Mouse (Mus musculus): ENCODE measurements around the gene Rora. TPM values are rescaled to one million over a fixed set of nuclear protein-coding genes. Genes with fewer than 3 reads are reported as not detected.

The Rora gene
- polyA plus RNA-seq, 1 experiment: 5.0 TPM

DNA sequence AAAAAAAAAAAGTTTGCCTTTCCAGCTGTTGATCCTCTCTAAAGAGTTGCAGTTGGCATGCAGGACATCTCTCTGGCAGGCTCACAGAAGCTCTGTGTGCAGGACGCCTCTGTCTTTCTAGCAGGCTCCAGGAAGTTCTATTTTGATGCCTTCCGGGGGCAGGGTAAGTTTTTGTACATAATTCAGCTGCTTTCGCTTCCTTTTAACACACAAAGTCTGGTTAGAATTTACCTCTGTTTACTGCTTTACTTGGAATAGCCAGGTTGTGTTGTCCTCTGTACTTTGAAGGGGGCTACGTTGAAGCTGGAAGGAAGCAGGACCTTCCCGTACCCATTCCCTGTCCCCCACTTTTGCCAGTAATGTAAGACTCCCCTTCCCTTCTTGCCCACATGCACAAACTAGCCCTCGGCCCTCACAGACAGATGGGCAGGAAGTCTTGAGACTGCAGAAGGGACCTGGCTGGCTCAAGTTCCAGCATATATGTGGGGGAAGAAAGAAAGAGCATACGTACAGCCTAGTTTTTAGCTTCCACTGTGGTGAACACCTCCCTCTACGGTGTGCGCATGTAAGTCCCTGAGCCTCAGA lies 231.0 kb downstream of the Rora start:
- Histone ChIP-seq H3K4me1 (ENCODE audit: control insufficient read depth, insufficient read depth, low read length) (no peaks in the 10 kb centered on the region), H3K27ac (ENCODE audit: insufficient read depth, low read depth, low read length) (no peak overlapping the region), H3K4me3 (ENCODE audit: insufficient read depth, low read length) (no peak overlapping the region)
- TF ChIP-seq CTCF (IDR thresholded peaks at IDR 0.05; ENCODE audit: low read depth, low read length) (no peak), POLR2A (IDR thresholded peaks at IDR 0.05; ENCODE audit: borderline replicate concordance, low read depth, low read length) (no peak)

DNA sequence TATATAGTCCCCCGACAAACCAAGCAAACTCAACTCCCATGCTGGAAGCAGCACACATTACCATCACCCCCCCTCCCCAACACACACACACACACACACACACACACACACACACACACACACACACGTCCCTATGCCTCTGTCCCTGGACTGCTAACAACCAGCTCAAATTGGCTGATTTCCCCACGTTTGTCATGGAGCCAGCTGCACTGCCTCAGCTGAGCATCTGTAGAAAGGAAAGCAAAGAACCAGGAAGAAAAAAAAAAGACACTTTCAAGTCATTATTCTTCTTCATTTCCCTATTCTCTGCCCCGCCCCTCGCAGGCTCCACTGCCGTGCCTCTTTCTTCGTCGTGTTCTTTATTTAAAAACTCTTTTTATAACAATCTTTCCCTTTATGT lies 235.1 kb downstream of the Rora start:
- Histone ChIP-seq H3K4me1 (ENCODE audit: control insufficient read depth, insufficient read depth, low read length) (no peaks in the 10 kb centered on the region), H3K27ac (ENCODE audit: insufficient read depth, low read depth, low read length) (no peak overlapping the region), H3K4me3 (ENCODE audit: insufficient read depth, low read length) (no peak overlapping the region)
- TF ChIP-seq CTCF (IDR thresholded peaks at IDR 0.05; ENCODE audit: low read depth, low read length): no peak

DNA sequence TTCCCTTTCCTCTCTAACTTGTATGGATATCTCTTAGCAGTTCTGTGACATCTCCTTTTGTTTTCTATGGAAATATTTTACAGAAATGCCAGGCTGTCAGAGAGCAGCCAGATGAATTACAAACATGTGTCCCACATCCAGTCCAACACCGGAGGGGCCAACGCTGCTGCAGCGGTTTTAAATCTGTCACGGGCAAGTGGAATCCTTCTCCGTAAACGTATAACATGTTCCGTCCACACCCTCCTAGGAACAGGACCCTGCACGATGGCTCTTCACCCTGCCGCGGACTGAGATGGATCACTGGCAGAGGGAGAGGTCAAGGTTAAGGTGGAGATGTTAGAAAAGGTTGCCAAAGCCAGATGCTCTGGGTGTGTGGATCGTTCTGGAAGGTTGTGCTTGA lies 237.8 kb downstream of the Rora start:
- no peak overlapping the region for H3K27ac ChIP-seq (ENCODE audit: insufficient read depth, low read depth, low read length)
- H3K4me1 ChIP-seq (ENCODE audit: control insufficient read depth, insufficient read depth, low read length): no peaks in the 10 kb centered on the region
- no peak for TF ChIP-seq POLR2A (IDR thresholded peaks at IDR 0.05; ENCODE audit: borderline replicate concordance, low read depth, low read length)
- TF ChIP-seq CTCF (IDR thresholded peaks at IDR 0.05; ENCODE audit: low read depth, low read length): no peak
- no peak overlapping the region for H3K4me3 ChIP-seq (ENCODE audit: insufficient read depth, low read length)

DNA sequence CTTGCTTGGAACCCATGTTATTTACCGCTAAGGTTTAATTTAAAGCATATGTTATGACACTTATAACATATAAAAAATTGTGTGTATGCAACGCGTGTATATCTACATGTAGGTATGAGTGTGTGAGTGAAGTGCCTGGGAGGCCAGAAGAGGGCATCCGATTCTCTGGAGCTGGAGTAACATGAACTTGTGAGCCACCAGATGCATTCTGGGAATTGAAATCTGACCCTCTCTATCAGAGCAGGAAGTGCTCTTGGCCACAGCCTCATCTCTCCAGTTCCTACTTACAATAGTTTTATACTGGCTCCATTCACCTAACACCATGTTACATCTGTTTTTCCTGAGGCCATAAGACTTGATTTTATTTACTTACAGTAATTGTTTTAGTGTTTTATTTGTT lies 238.8 kb downstream of the Rora start:
- Histone ChIP-seq H3K4me1 (ENCODE audit: control insufficient read depth, insufficient read depth, low read length) (no peaks in the 10 kb centered on the region), H3K27ac (ENCODE audit: insufficient read depth, low read depth, low read length) (no peak overlapping the region), H3K4me3 (ENCODE audit: insufficient read depth, low read length) (no peak overlapping the region)
- no peak for TF ChIP-seq POLR2A (IDR thresholded peaks at IDR 0.05; ENCODE audit: borderline replicate concordance, low read depth, low read length)
- no peak for TF ChIP-seq CTCF (IDR thresholded peaks at IDR 0.05; ENCODE audit: low read depth, low read length)

DNA sequence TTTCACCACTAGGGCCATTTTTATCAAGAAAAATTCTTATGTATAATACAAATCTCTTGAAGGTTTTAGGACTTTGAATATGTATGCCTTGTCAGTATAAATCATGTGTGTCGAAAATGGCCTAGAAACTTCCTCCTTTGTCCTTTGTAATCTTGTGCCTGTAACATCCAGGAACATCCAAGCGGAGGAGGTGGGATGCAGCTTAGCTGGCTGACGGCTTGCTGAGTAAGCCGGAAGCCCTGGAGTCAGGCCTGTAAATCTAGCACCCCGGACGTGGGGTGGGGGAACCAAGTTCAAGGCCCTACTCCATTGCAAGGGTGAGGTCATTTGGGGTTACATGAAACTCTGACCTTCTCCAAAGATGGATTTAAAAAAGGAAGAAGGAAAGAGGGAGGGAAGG lies 239.3 kb downstream of the Rora start:
- TF ChIP-seq CTCF (IDR thresholded peaks at IDR 0.05; ENCODE audit: low read depth, low read length) (no peak), POLR2A (IDR thresholded peaks at IDR 0.05; ENCODE audit: borderline replicate concordance, low read depth, low read length) (no peak)
- Histone ChIP-seq H3K4me3 (ENCODE audit: insufficient read depth, low read length) (no peak overlapping the region), H3K4me1 (ENCODE audit: control insufficient read depth, insufficient read depth, low read length) (no peaks in the 10 kb centered on the region), H3K27ac (ENCODE audit: insufficient read depth, low read depth, low read length) (no peak overlapping the region)

DNA sequence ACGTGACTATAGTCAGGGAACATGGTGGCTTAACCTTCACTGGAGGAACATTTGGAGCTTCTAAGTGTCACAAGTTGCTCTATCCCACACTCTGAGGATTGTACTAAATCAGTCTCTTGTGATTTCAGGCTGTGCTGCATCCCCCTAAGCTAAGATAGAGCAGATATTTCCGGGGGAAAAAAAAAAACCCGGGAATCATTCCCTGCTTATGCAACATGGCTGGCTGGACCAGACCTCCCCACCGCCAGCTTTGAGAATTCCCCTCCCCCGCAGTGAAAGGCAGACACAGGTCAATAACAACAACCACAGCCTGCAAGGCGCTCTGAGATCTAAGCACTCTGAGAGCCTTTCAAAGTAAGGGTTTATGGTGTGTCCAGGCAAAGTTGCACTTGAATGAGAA lies 244.7 kb downstream of the Rora start:
- TF ChIP-seq POLR2A (IDR thresholded peaks at IDR 0.05; ENCODE audit: borderline replicate concordance, low read depth, low read length): no peak
- TF ChIP-seq CTCF (IDR thresholded peaks at IDR 0.05; ENCODE audit: low read depth, low read length): no peak
- Histone ChIP-seq H3K4me1 (ENCODE audit: control insufficient read depth, insufficient read depth, low read length) (no peaks in the 10 kb centered on the region), H3K27ac (ENCODE audit: insufficient read depth, low read depth, low read length) (no peak overlapping the region), H3K4me3 (ENCODE audit: insufficient read depth, low read length) (no peak overlapping the region)

DNA sequence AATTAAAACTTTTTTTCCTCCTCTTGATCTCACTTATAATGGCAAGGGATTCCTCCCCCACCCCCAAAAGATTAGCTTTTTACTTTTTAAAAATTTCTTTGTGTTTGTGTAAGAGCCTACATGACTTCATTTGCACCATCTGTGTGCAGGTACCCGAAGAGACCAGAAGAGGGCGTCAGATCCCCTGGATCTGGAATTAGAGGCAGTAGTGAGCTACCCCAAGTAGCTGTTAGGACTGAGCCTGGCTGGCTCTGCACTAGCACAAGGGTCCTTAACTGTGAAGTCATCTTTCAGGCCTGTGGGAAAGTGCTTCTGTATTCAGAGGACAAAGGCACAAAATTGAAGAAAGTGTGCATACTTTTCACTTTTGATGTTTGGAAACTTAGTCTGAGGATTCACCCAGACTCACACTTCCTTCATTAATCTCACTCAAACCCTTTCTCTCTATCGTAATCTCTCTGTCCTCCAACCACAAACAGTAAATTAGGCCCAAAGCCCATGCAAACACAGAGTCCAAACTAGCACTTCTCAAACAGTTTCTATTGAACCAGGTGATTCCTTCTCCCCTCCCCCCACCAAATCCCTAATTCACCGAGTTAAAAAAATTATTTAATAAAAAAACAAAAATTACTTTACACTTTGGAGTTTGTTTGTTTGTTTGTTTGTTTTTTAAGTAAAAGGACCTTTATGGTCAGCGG lies 246.1 kb downstream of the Rora start:
- no peaks in the 10 kb centered on the region for H3K4me1 ChIP-seq (ENCODE audit: control insufficient read depth, insufficient read depth, low read length)
- no peak for TF ChIP-seq CTCF (IDR thresholded peaks at IDR 0.05; ENCODE audit: low read depth, low read length)
- H3K27ac ChIP-seq (ENCODE audit: insufficient read depth, low read depth, low read length): no peak overlapping the region
- no peak overlapping the region for H3K4me3 ChIP-seq (ENCODE audit: insufficient read depth, low read length)

DNA sequence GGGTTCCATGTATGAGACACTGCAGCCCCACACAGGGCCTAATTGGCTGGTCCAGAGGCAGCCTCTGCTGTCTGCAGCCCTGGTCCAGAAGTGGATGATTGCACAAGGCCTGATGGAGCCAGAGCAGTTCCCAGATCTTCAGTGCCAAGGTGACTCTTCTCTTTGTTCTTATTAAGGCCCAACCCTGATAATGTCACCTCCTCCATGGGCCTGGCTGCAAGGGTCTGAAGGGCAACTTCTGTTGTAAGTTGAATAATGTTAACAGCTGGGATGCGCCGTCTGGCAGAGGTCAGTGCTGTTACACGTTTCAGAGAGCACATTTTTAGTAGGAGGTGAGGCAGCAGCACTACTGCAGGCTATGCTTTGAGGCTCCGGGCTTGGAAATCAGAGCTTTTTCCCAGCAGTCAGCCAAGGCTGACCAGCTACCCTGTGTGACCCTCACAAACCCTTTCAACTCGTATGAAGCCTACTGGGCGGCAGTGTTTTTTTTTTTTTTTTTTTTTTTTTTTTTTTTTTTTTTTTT lies 252.8 kb downstream of the Rora start:
- no peak overlapping the region for H3K4me3 ChIP-seq (ENCODE audit: insufficient read depth, low read length)
- no peak for TF ChIP-seq CTCF (IDR thresholded peaks at IDR 0.05; ENCODE audit: low read depth, low read length)
- TF ChIP-seq POLR2A (IDR thresholded peaks at IDR 0.05; ENCODE audit: borderline replicate concordance, low read depth, low read length): no peak
- H3K4me1 ChIP-seq (ENCODE audit: control insufficient read depth, insufficient read depth, low read length): no peaks in the 10 kb centered on the region
- H3K27ac ChIP-seq (ENCODE audit: insufficient read depth, low read depth, low read length): no peak overlapping the region

DNA sequence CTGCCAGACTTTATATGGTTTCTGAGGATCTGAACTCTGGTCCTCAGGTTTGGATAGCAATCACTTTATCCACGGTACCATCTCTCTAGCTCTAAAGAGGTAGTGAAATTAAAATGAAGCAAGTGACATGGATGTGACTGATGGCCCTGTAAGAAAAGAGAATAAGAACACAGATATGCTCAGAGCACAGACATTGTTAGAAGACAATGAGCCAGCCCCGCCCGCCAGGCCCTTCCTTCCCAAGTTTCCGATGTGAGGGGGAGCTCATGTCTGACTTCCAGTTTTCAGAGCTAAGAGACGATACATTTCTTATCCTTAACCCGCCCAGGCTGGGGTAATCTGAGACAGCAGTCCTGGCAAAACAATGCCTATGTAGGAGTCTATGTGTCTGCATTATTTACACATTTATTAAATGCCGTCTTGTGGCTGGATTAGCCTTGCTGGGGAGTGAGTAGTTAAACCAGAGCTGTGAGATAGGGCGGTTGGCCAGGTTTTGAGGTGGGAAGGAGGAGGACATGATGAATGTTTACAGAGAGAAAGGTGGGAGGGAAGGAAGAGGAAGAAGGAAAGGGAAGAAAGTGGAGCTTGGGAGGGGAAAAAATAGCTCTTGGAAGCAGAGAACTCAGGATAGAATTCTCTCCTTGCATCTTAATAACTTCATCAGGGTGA lies 259.0 kb downstream of the Rora start:
- Histone ChIP-seq H3K4me3 (ENCODE audit: insufficient read depth, low read length) (no peak overlapping the region), H3K27ac (ENCODE audit: insufficient read depth, low read depth, low read length) (no peak overlapping the region), H3K4me1 (ENCODE audit: control insufficient read depth, insufficient read depth, low read length) (no peaks in the 10 kb centered on the region)
- no peak for TF ChIP-seq POLR2A (IDR thresholded peaks at IDR 0.05; ENCODE audit: borderline replicate concordance, low read depth, low read length)
- no peak for TF ChIP-seq CTCF (IDR thresholded peaks at IDR 0.05; ENCODE audit: low read depth, low read length)

DNA sequence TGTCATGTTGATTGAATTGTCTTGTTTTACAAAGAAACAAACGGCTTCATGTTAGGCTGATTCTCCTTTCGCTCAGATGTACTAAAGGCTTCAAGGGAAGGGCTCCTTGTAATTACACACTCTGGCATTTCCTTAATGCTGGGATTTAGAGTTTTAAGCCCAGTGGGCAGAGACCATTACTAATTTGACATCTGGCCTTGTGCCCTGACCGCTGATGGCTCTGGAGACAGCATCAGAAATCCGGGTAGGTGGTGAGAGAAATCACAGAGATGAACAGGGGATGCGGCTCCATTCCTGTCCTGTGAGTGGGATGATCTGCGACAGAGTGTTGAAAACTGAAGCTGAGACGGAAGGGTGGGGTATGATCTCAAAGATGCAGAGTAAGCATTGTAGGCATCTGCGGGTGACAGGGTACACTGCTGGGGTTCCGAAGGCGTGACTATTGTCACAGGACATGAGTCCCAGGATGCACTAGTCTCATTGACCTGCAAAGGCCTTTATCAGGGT lies 259.7 kb downstream of the Rora start:
- no peak overlapping the region for H3K27ac ChIP-seq (ENCODE audit: insufficient read depth, low read depth, low read length)
- TF ChIP-seq POLR2A (IDR thresholded peaks at IDR 0.05; ENCODE audit: borderline replicate concordance, low read depth, low read length): no peak
- TF ChIP-seq CTCF (IDR thresholded peaks at IDR 0.05; ENCODE audit: low read depth, low read length): no peak
- no peak overlapping the region for H3K4me3 ChIP-seq (ENCODE audit: insufficient read depth, low read length)
- no peaks in the 10 kb centered on the region for H3K4me1 ChIP-seq (ENCODE audit: control insufficient read depth, insufficient read depth, low read length)
